Mouse (Mus musculus) CD4-positive, CD25-positive, alpha-beta regulatory T cell, adult 2 months (primary cell): ENCODE measurements around the gene 4930451I11Rik.

ENCODE experiments used
- DNase-seq: peaks from one replicate; pipeline ENCODE4 v3.0.0-alpha.2; 2012; ENCODE audit warnings: low read depth, low spot score

The 4930451I11Rik gene

GRCm38 (mm10) chr7:126831539-126831938, at the start of gene 4930451I11Rik:
Gene 4930451I11Rik, minus strand, starts transcription at chr7:126831639.
- no peak for DNase-seq

- no peak for DNase-seq
Observed at GRCm38 (mm10) chr7:126881040-126881439, 49.6 kb upstream of the 4930451I11Rik start.

- no peak for DNase-seq
Observed at GRCm38 (mm10) chr7:126877239-126877638, 45.8 kb upstream of the 4930451I11Rik start.

GRCm38 (mm10) chr7:126870520-126870891, 39.1 kb upstream of the 4930451I11Rik start:
- DNase-seq = no peak

- no peak for DNase-seq
Observed at GRCm38 (mm10) chr7:126869780-126870519, 38.5 kb upstream of the 4930451I11Rik start.

- DNase-seq = no peak
Observed at GRCm38 (mm10) chr7:126868003-126868402, 36.6 kb upstream of the 4930451I11Rik start.

- no peak for DNase-seq
Observed at GRCm38 (mm10) chr7:126867534-126867933, 36.1 kb upstream of the 4930451I11Rik start.

- no peak for DNase-seq
Observed at GRCm38 (mm10) chr7:126863791-126864190, 32.4 kb upstream of the 4930451I11Rik start.

- DNase-seq = peak; percentile 95
Observed at GRCm38 (mm10) chr7:126862147-126862784, 30.8 kb upstream of the 4930451I11Rik start, which contains the start of gene Ino80e. Gene Ino80e, minus strand, starts transcription at chr7:126862377.

- peak; percentile 94 for DNase-seq
Observed at GRCm38 (mm10) chr7:126861429-126862130, 30.1 kb upstream of the 4930451I11Rik start, which contains the start of gene Hirip3. Gene Hirip3, plus strand, starts transcription at chr7:126861972.

GRCm38 (mm10) chr7:126860987-126861386, 29.5 kb upstream of the 4930451I11Rik start:
- no peak for DNase-seq

GRCm38 (mm10) chr7:126856741-126857420, 25.4 kb upstream of the 4930451I11Rik start:
- DNase-seq = peak; percentile 36

GRCm38 (mm10) chr7:126855641-126856040, 24.2 kb upstream of the 4930451I11Rik start:
- no peak for DNase-seq

- no peak for DNase-seq
Observed at GRCm38 (mm10) chr7:126853454-126853853, 22.0 kb upstream of the 4930451I11Rik start.

GRCm38 (mm10) chr7:126851192-126851591, 19.8 kb upstream of the 4930451I11Rik start:
- no peak for DNase-seq

- no peak for DNase-seq
Observed at GRCm38 (mm10) chr7:126850161-126850560, 18.7 kb upstream of the 4930451I11Rik start.

GRCm38 (mm10) chr7:126848794-126849193, 17.4 kb upstream of the 4930451I11Rik start:
- no peak for DNase-seq

GRCm38 (mm10) chr7:126847421-126848398, 16.3 kb upstream of the 4930451I11Rik start:
- DNase-seq = no peak

GRCm38 (mm10) chr7:126847116-126847420, 15.6 kb upstream of the 4930451I11Rik start, which contains the start of gene Doc2a:
Gene Doc2a, plus strand, starts transcription at chr7:126847416.
- DNase-seq = no peak

- DNase-seq = no peak
Observed at GRCm38 (mm10) chr7:126845516-126845915, 14.1 kb upstream of the 4930451I11Rik start.

- no peak for DNase-seq
Observed at GRCm38 (mm10) chr7:126843276-126843675, 11.8 kb upstream of the 4930451I11Rik start.
